Mouse (Mus musculus): ENCODE data around the gene Pakap.

Gene Pakap

GRCm38 (mm10) chr4:57762424-57762823 is 194.4 kb downstream of the Pakap start:
- DNase-seq (ENCODE audit: low read depth, low spot score), result no peak

GRCm38 (mm10) chr4:57764392-57764791 is 196.4 kb downstream of the Pakap start:
- no peak for DNase-seq (ENCODE audit: low read depth, low spot score)

GRCm38 (mm10) chr4:57764926-57765325 is 196.9 kb downstream of the Pakap start:
- no peak for DNase-seq (ENCODE audit: low read depth, low spot score)

GRCm38 (mm10) chr4:57765806-57766205 is 197.8 kb downstream of the Pakap start:
- peak; percentile 84 for DNase-seq (ENCODE audit: low read depth, low spot score)

GRCm38 (mm10) chr4:57769007-57769406 is 201.0 kb downstream of the Pakap start:
- no peak for DNase-seq (ENCODE audit: low read depth, low spot score)

GRCm38 (mm10) chr4:57770185-57770823 is 202.3 kb downstream of the Pakap start:
- peak; percentile 87 for DNase-seq (ENCODE audit: low read depth, low spot score)

GRCm38 (mm10) chr4:57771558-57772219 is 203.7 kb downstream of the Pakap start:
- DNase-seq (ENCODE audit: low read depth, low spot score), result no peak

GRCm38 (mm10) chr4:57772851-57773510 is 205.0 kb downstream of the Pakap start:
- DNase-seq (ENCODE audit: low read depth, low spot score), result peak; percentile 86

GRCm38 (mm10) chr4:57774517-57774916 is 206.5 kb downstream of the Pakap start:
- DNase-seq (ENCODE audit: low read depth, low spot score), result no peak

GRCm38 (mm10) chr4:57775582-57775981 is 207.6 kb downstream of the Pakap start:
- DNase-seq (ENCODE audit: low read depth, low spot score), result no peak

- DNase-seq (ENCODE audit: low read depth, low spot score), result no peak
These were observed 212.4 kb downstream of the Pakap start for GRCm38 (mm10) chr4:57780403-57780802.

- DNase-seq (ENCODE audit: low read depth, low spot score), result peak; percentile 100
These were observed 213.1 kb downstream of the Pakap start for GRCm38 (mm10) chr4:57780833-57781641.

GRCm38 (mm10) chr4:57781994-57782393 is 214.0 kb downstream of the Pakap start:
- DNase-seq (ENCODE audit: low read depth, low spot score), result peak; percentile 89

- peak; percentile 46 for DNase-seq (ENCODE audit: low read depth, low spot score)
These were observed 214.8 kb downstream of the Pakap start for GRCm38 (mm10) chr4:57782549-57783390.

GRCm38 (mm10) chr4:57783391-57783770 is 215.4 kb downstream of the Pakap start:
- no peak for DNase-seq (ENCODE audit: low read depth, low spot score)

- DNase-seq (ENCODE audit: low read depth, low spot score), result no peak
These were observed 216.0 kb downstream of the Pakap start for GRCm38 (mm10) chr4:57783853-57784600.

- peak; percentile 54 for DNase-seq (ENCODE audit: low read depth, low spot score)
These were observed 220.7 kb downstream of the Pakap start for GRCm38 (mm10) chr4:57788709-57789108.

GRCm38 (mm10) chr4:57789118-57789517 is 221.1 kb downstream of the Pakap start:
- DNase-seq (ENCODE audit: low read depth, low spot score), result no peak

GRCm38 (mm10) chr4:57793989-57794388 is 226.0 kb downstream of the Pakap start:
- no peak for DNase-seq (ENCODE audit: low read depth, low spot score)

- peak; percentile 91 for DNase-seq (ENCODE audit: low read depth, low spot score)
These were observed 226.6 kb downstream of the Pakap start for GRCm38 (mm10) chr4:57794547-57794946.

All from R1 (cell line).